Mouse (Mus musculus): Measurements from ENCODE around the gene Rbbp5. TPM values are rescaled to one million over a fixed set of nuclear protein-coding genes. Genes with fewer than 3 reads are reported as not detected.

Gene Rbbp5
- polyA plus RNA-seq, 1 experiment = 4.7 TPM

GRCm38 (mm10) chr1:132515339-132515738, 38.2 kb downstream of the Rbbp5 start:
- no peak for TF ChIP-seq CTCF (IDR thresholded peaks at IDR 0.05; ENCODE audit: extremely low read depth, insufficient read length, insufficient replicate concordance, low read depth, low read length)
- no peak for TF ChIP-seq POLR2A (IDR thresholded peaks at IDR 0.05; ENCODE audit: low read depth, low read length)
- Histone ChIP-seq H3K4me3 (ENCODE audit: low read depth, low read length) (no peak overlapping the region), H3K27me3 (ENCODE audit: control insufficient read depth, insufficient read depth, low read length) (no peaks in the 10 kb centered on the region), H3K36me3 (ENCODE audit: control insufficient read depth, insufficient read depth, low read length) (no peaks in the 10 kb centered on the region), H3K4me1 (ENCODE audit: control insufficient read depth, insufficient read depth, insufficient read length, low read length) (no peaks in the 10 kb centered on the region), H3K27ac (ENCODE audit: insufficient read depth, low read depth, low read length) (no peak overlapping the region)
- WGBS = 83% methylated on average over 12 of the region's 12 CpGs

GRCm38 (mm10) chr1:132516776-132517175, 39.6 kb downstream of the Rbbp5 start:
- H3K4me1 ChIP-seq (ENCODE audit: control insufficient read depth, insufficient read depth, insufficient read length, low read length) = no peaks in the 10 kb centered on the region
- H3K4me3 ChIP-seq (ENCODE audit: low read depth, low read length) = no peak overlapping the region
- H3K36me3 ChIP-seq (ENCODE audit: control insufficient read depth, insufficient read depth, low read length) = no peaks in the 10 kb centered on the region
- no peaks in the 10 kb centered on the region for H3K27me3 ChIP-seq (ENCODE audit: control insufficient read depth, insufficient read depth, low read length)
- H3K27ac ChIP-seq (ENCODE audit: insufficient read depth, low read depth, low read length) = no peak overlapping the region
- TF ChIP-seq CTCF (IDR thresholded peaks at IDR 0.05; ENCODE audit: extremely low read depth, insufficient read length, insufficient replicate concordance, low read depth, low read length) = no peak
- no peak for TF ChIP-seq POLR2A (IDR thresholded peaks at IDR 0.05; ENCODE audit: low read depth, low read length)
- 85% methylated on average over 11 of the region's 11 CpGs for WGBS

GRCm38 (mm10) chr1:132518621-132519020, 41.5 kb downstream of the Rbbp5 start:
- TF ChIP-seq CTCF (IDR thresholded peaks at IDR 0.05; ENCODE audit: extremely low read depth, insufficient read length, insufficient replicate concordance, low read depth, low read length) (no peak), POLR2A (IDR thresholded peaks at IDR 0.05; ENCODE audit: low read depth, low read length) (no peak)
- H3K4me3 ChIP-seq (ENCODE audit: low read depth, low read length) = no peak overlapping the region
- no peaks in the 10 kb centered on the region for H3K36me3 ChIP-seq (ENCODE audit: control insufficient read depth, insufficient read depth, low read length)
- no peaks in the 10 kb centered on the region for H3K27me3 ChIP-seq (ENCODE audit: control insufficient read depth, insufficient read depth, low read length)
- H3K4me1 ChIP-seq (ENCODE audit: control insufficient read depth, insufficient read depth, insufficient read length, low read length) = no peaks in the 10 kb centered on the region
- H3K27ac ChIP-seq (ENCODE audit: insufficient read depth, low read depth, low read length) = no peak overlapping the region
- WGBS = 78% methylated on average over 18 of the region's 18 CpGs

GRCm38 (mm10) chr1:132519734-132520133, 42.6 kb downstream of the Rbbp5 start:
- Histone ChIP-seq H3K4me1 (ENCODE audit: control insufficient read depth, insufficient read depth, insufficient read length, low read length) (no peaks in the 10 kb centered on the region), H3K4me3 (ENCODE audit: low read depth, low read length) (no peak overlapping the region), H3K27ac (ENCODE audit: insufficient read depth, low read depth, low read length) (no peak overlapping the region), H3K27me3 (ENCODE audit: control insufficient read depth, insufficient read depth, low read length) (no peaks in the 10 kb centered on the region), H3K36me3 (ENCODE audit: control insufficient read depth, insufficient read depth, low read length) (no peaks in the 10 kb centered on the region)
- WGBS = 43% methylated on average over 11 of the region's 11 CpGs
- no peak for TF ChIP-seq POLR2A (IDR thresholded peaks at IDR 0.05; ENCODE audit: low read depth, low read length)
- TF ChIP-seq CTCF (IDR thresholded peaks at IDR 0.05; ENCODE audit: extremely low read depth, insufficient read length, insufficient replicate concordance, low read depth, low read length) = no peak

- TF ChIP-seq CTCF (IDR thresholded peaks at IDR 0.05; ENCODE audit: extremely low read depth, insufficient read length, insufficient replicate concordance, low read depth, low read length) (peak; percentile 35; the same call in 1 of the 2 replicates), POLR2A (IDR thresholded peaks at IDR 0.05; ENCODE audit: low read depth, low read length) (no peak)
- 26% methylated on average over 3 of the region's 6 CpGs for WGBS
- Histone ChIP-seq H3K27ac (ENCODE audit: insufficient read depth, low read depth, low read length) (no peak overlapping the region), H3K27me3 (ENCODE audit: control insufficient read depth, insufficient read depth, low read length) (no peaks in the 10 kb centered on the region), H3K4me1 (ENCODE audit: control insufficient read depth, insufficient read depth, insufficient read length, low read length) (no peaks in the 10 kb centered on the region), H3K36me3 (ENCODE audit: control insufficient read depth, insufficient read depth, low read length) (no peaks in the 10 kb centered on the region), H3K4me3 (ENCODE audit: low read depth, low read length) (no peak overlapping the region)
Observed at GRCm38 (mm10) chr1:132520764-132521163, 43.6 kb downstream of the Rbbp5 start.

GRCm38 (mm10) chr1:132523048-132523447, 45.9 kb downstream of the Rbbp5 start:
- TF ChIP-seq POLR2A (IDR thresholded peaks at IDR 0.05; ENCODE audit: low read depth, low read length) (no peak), CTCF (IDR thresholded peaks at IDR 0.05; ENCODE audit: extremely low read depth, insufficient read length, insufficient replicate concordance, low read depth, low read length) (no peak)
- H3K27ac ChIP-seq (ENCODE audit: insufficient read depth, low read depth, low read length) = no peak overlapping the region
- no peak overlapping the region for H3K4me3 ChIP-seq (ENCODE audit: low read depth, low read length)
- H3K27me3 ChIP-seq (ENCODE audit: control insufficient read depth, insufficient read depth, low read length) = no peaks in the 10 kb centered on the region
- WGBS = 71% methylated on average over 8 of the region's 8 CpGs
- H3K4me1 ChIP-seq (ENCODE audit: control insufficient read depth, insufficient read depth, insufficient read length, low read length) = no peaks in the 10 kb centered on the region
- no peaks in the 10 kb centered on the region for H3K36me3 ChIP-seq (ENCODE audit: control insufficient read depth, insufficient read depth, low read length)

- Histone ChIP-seq H3K27me3 (ENCODE audit: control insufficient read depth, insufficient read depth, low read length) (no peaks in the 10 kb centered on the region), H3K4me3 (ENCODE audit: low read depth, low read length) (no peak overlapping the region), H3K36me3 (ENCODE audit: control insufficient read depth, insufficient read depth, low read length) (no peaks in the 10 kb centered on the region), H3K4me1 (ENCODE audit: control insufficient read depth, insufficient read depth, insufficient read length, low read length) (no peaks in the 10 kb centered on the region), H3K27ac (ENCODE audit: insufficient read depth, low read depth, low read length) (no peak overlapping the region)
- TF ChIP-seq CTCF (IDR thresholded peaks at IDR 0.05; ENCODE audit: extremely low read depth, insufficient read length, insufficient replicate concordance, low read depth, low read length) (peak; percentile 67; the same call in 1 of the 2 replicates), POLR2A (IDR thresholded peaks at IDR 0.05; ENCODE audit: low read depth, low read length) (no peak)
- WGBS = 21% methylated on average over 4 of the region's 4 CpGs
Observed at GRCm38 (mm10) chr1:132523920-132524319, 46.8 kb downstream of the Rbbp5 start.

Measured in small intestine, adult 2 months (tissue).